Mouse (Mus musculus) natural killer cell, adult 2 months (primary cell): ENCODE measurements around the gene Msl1.

ENCODE experiments used
- DNase-seq, 2 experiments: peaks; one replicate each; pipeline ENCODE4 v3.0.0; 2022; ENCODE audit warnings: low spot score in 2 of 2

Msl1 gene

GRCm38 (mm10) chr11:98776843-98777590, 18.3 kb upstream of the Msl1 start:
- DNase-seq, result no peak

- no peak for DNase-seq
Observed at GRCm38 (mm10) chr11:98777888-98778287, 17.4 kb upstream of the Msl1 start.

- DNase-seq, result no peak
Observed at GRCm38 (mm10) chr11:98781851-98782512, 13.3 kb upstream of the Msl1 start.

- no peak for DNase-seq
Observed at GRCm38 (mm10) chr11:98782651-98783235, 12.6 kb upstream of the Msl1 start.

- DNase-seq, result peak; percentile 71 to 82
Observed at GRCm38 (mm10) chr11:98783236-98783696, 12.1 kb upstream of the Msl1 start.

- DNase-seq, result no peak
Observed at GRCm38 (mm10) chr11:98784139-98784538, 11.2 kb upstream of the Msl1 start.

- no peak for DNase-seq
Observed at GRCm38 (mm10) chr11:98785214-98785613, 10.1 kb upstream of the Msl1 start.

GRCm38 (mm10) chr11:98785772-98786281, 9.5 kb upstream of the Msl1 start:
- peak in 1 of 2 experiments; percentile 59 for DNase-seq

GRCm38 (mm10) chr11:98786359-98787214, 8.7 kb upstream of the Msl1 start:
- DNase-seq, result peak; percentile 89 to 91

GRCm38 (mm10) chr11:98787229-98787628, 8.1 kb upstream of the Msl1 start:
- DNase-seq, result no peak

GRCm38 (mm10) chr11:98787691-98788090, 7.6 kb upstream of the Msl1 start:
- no peak for DNase-seq

- DNase-seq, result no peak
Observed at GRCm38 (mm10) chr11:98788139-98788538, 7.2 kb upstream of the Msl1 start.

GRCm38 (mm10) chr11:98788550-98789218, 6.6 kb upstream of the Msl1 start:
- DNase-seq, result peak; percentile 87 to 90

GRCm38 (mm10) chr11:98789219-98789807, 6.0 kb upstream of the Msl1 start:
- no peak for DNase-seq

GRCm38 (mm10) chr11:98789824-98790223, 5.5 kb upstream of the Msl1 start:
- no peak for DNase-seq

GRCm38 (mm10) chr11:98790631-98791205, 4.6 kb upstream of the Msl1 start:
- DNase-seq, result no peak

GRCm38 (mm10) chr11:98791448-98791847, 3.9 kb upstream of the Msl1 start:
- no peak for DNase-seq

GRCm38 (mm10) chr11:98792081-98792480, 3.2 kb upstream of the Msl1 start:
- no peak for DNase-seq

- DNase-seq, result peak in 1 of 2 experiments; percentile 41
Observed at GRCm38 (mm10) chr11:98794469-98795014, 774 bp upstream of the Msl1 start.
